Mouse (Mus musculus): Measurements from ENCODE around the gene Spg20.

GRCm38 (mm10) chr3:55141401-55141800 lies 29.5 kb downstream of the Spg20 start:
- TF ChIP-seq CTCF (IDR thresholded peaks at IDR 0.05; ENCODE audit: low read depth) (no peak), EP300 (IDR thresholded peaks at IDR 0.05; ENCODE audit: low read depth) (no peak)

All from liver, embryonic 14.5 days (tissue).